Mouse (Mus musculus): ENCODE results near the gene Atp1b3. TPM values are rescaled to one million over a fixed set of nuclear protein-coding genes. Genes with fewer than 3 reads are reported as not detected.

Gene Atp1b3
- polyA plus RNA-seq, 1 experiment from 2014 or later = 143 TPM

- 69% methylated on average over 3 of the region's 3 CpGs for WGBS
- H3K4me1 ChIP-seq (replicated peaks; ENCODE audit: control insufficient read depth, insufficient read depth) = no peaks in the 10 kb centered on the region
- ATAC-seq (ENCODE audit: low FRiP score, low TSS enrichment) = no peak
Observed at GRCm38 (mm10) chr9:96375819-96376218, 11.6 kb upstream of the Atp1b3 start.

DNA sequence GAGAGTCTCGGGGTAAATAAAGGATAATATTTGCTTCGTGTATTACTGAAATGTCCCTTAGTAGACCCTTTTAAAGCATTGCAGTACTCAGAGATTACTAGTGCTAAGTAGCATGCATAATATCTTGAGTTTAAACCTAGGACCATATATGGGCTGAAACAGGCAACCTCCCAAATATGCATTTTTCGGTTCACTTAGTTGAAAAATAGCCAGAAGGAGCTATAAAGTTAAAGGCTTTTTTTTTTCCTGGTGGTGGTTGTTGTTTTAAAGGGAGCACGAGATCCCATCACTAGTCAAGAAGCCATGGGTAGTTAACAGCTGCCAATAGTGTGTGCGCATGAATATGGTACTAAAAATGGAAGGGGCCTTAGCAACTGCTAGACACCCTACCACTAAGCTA is 6.8 kb upstream of the Atp1b3 start:
- WGBS = 56% methylated on average over 5 of the region's 5 CpGs
- no peak overlapping the region for H3K27ac ChIP-seq (replicated peaks)
- H3K4me3 ChIP-seq (ENCODE audit: low read depth, low read length) = no peak overlapping the region
- no peak overlapping the region for H3K4me2 ChIP-seq (replicated peaks; ENCODE audit: low read depth)
- no peak for ATAC-seq (ENCODE audit: low FRiP score, low TSS enrichment)
- no peak overlapping the region for H3K9ac ChIP-seq (ENCODE audit: low read length)
- H3K4me1 ChIP-seq (replicated peaks; ENCODE audit: control insufficient read depth, insufficient read depth) = no peaks in the 10 kb centered on the region
- no peaks in the 10 kb centered on the region for H3K9me3 ChIP-seq (ENCODE audit: control insufficient read depth, low read length)
- no peaks in the 10 kb centered on the region for H3K36me3 ChIP-seq (ENCODE audit: control insufficient read depth, insufficient read depth, low read length)
- H3K27me3 ChIP-seq (ENCODE audit: control insufficient read depth, insufficient read depth, low read length) = no peaks in the 10 kb centered on the region
- no peak for TF ChIP-seq CTCF (IDR thresholded peaks at IDR 0.05; ENCODE audit: low read depth)
- no peak for TF ChIP-seq EP300 (optimal IDR thresholded peaks at IDR 0.05)
- DNase-seq (ENCODE audit: low spot score) = no peak

More at GRCm38 (mm10) chr9:96375819-96376218, 11.6 kb upstream of the Atp1b3 start:
- H3K4me2 ChIP-seq (replicated peaks; ENCODE audit: low read depth) = no peak overlapping the region
- DNase-seq (ENCODE audit: low spot score) = no peak
- no peak overlapping the region for H3K27ac ChIP-seq (replicated peaks)
- H3K36me3 ChIP-seq (ENCODE audit: control insufficient read depth, insufficient read depth, low read length) = no peaks in the 10 kb centered on the region
- no peaks in the 10 kb centered on the region for H3K27me3 ChIP-seq (ENCODE audit: control insufficient read depth, insufficient read depth, low read length)
- H3K4me3 ChIP-seq (ENCODE audit: low read depth, low read length) = no peak overlapping the region
- no peaks in the 10 kb centered on the region for H3K9me3 ChIP-seq (ENCODE audit: control insufficient read depth, low read length)
- no peak overlapping the region for H3K9ac ChIP-seq (ENCODE audit: low read length)
- TF ChIP-seq EP300 (optimal IDR thresholded peaks at IDR 0.05) = no peak
- no peak for TF ChIP-seq CTCF (IDR thresholded peaks at IDR 0.05; ENCODE audit: low read depth)

- Histone ChIP-seq H3K27ac (replicated peaks) (no peak overlapping the region), H3K36me3 (ENCODE audit: control insufficient read depth, insufficient read depth, low read length) (no peaks in the 10 kb centered on the region), H3K4me1 (replicated peaks; ENCODE audit: control insufficient read depth, insufficient read depth) (no peaks in the 10 kb centered on the region), H3K4me3 (ENCODE audit: low read depth, low read length) (no peak overlapping the region), H3K4me2 (replicated peaks; ENCODE audit: low read depth) (no peak overlapping the region), H3K9ac (ENCODE audit: low read length) (no peak overlapping the region), H3K27me3 (ENCODE audit: control insufficient read depth, insufficient read depth, low read length) (no peaks in the 10 kb centered on the region), H3K9me3 (ENCODE audit: control insufficient read depth, low read length) (no peaks in the 10 kb centered on the region)
- DNase-seq (ENCODE audit: low spot score) = no peak
- no peak for ATAC-seq (ENCODE audit: low FRiP score, low TSS enrichment)
- 55% methylated on average over 5 of the region's 5 CpGs for WGBS
- TF ChIP-seq CTCF (IDR thresholded peaks at IDR 0.05; ENCODE audit: low read depth) (no peak), EP300 (optimal IDR thresholded peaks at IDR 0.05) (no peak)
Observed at GRCm38 (mm10) chr9:96369654-96370384, 5.6 kb upstream of the Atp1b3 start.

DNA sequence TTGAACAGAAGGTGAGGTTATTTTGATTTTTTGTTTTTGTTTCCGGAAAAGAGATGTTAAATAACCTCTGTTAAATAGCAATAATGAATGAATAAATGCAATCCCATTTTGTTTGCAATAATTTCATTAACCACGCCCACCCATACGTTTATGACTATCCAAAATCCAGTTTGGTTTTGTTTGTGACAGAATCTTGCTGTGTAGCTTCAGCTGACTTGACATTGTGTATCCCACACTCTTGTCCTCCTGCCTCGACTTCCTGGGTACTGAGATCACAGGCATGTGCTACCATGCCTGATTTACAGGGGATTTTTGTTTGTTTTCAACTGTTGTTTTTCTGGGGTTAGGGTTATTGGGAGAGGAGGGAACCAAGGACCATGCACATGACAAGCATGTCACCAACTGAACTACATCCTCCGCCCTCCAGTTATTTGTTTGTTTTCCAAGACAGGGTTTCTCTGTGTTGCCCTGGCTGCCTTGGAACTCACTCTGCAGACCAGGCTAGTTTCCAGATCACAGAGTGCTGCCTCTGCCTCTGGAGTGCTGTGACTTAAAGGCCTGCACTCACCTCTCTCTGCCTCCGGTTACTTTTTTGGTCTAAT is 1.1 kb upstream of the Atp1b3 start:
- H3K4me2 ChIP-seq (replicated peaks; ENCODE audit: low read depth) = 0 out of 2 replicates have a peak overlapping the region, but pooled peaks have one; percentile 5
- DNase-seq (ENCODE audit: low spot score) (no peak), ATAC-seq (ENCODE audit: low FRiP score, low TSS enrichment) (no peak)
- H3K9me3 ChIP-seq (ENCODE audit: control insufficient read depth, low read length) = no peaks in the 10 kb centered on the region
- H3K4me3 ChIP-seq (ENCODE audit: low read depth, low read length) = no peak overlapping the region
- H3K36me3 ChIP-seq (ENCODE audit: control insufficient read depth, insufficient read depth, low read length) = no peaks in the 10 kb centered on the region
- no peak overlapping the region for H3K27ac ChIP-seq (replicated peaks)
- H3K4me1 ChIP-seq (replicated peaks; ENCODE audit: control insufficient read depth, insufficient read depth) = peaks cover 4% of the 10 kb centered on the region; the same call in 1 of the 2 replicates
- 59% methylated on average over 6 of the region's 6 CpGs for WGBS
- no peaks in the 10 kb centered on the region for H3K27me3 ChIP-seq (ENCODE audit: control insufficient read depth, insufficient read depth, low read length)
- TF ChIP-seq CTCF (IDR thresholded peaks at IDR 0.05; ENCODE audit: low read depth) (no peak), EP300 (optimal IDR thresholded peaks at IDR 0.05) (no peak)
- no peak overlapping the region for H3K9ac ChIP-seq (ENCODE audit: low read length)

GRCm38 (mm10) chr9:96363581-96364140 is 581 bp downstream of the Atp1b3 start:
- peaks cover 4% of the 10 kb centered on the region; the same call in 1 of the 2 replicates for H3K4me1 ChIP-seq (replicated peaks; ENCODE audit: control insufficient read depth, insufficient read depth)
- H3K27ac ChIP-seq (replicated peaks) = peak overlapping the region; percentile 96
- H3K9me3 ChIP-seq (ENCODE audit: control insufficient read depth, low read length) = no peaks in the 10 kb centered on the region
- no peaks in the 10 kb centered on the region for H3K36me3 ChIP-seq (ENCODE audit: control insufficient read depth, insufficient read depth, low read length)
- no peak for TF ChIP-seq EP300 (optimal IDR thresholded peaks at IDR 0.05)
- no peak for TF ChIP-seq CTCF (IDR thresholded peaks at IDR 0.05; ENCODE audit: low read depth)
- WGBS = under 1% methylated on average over 59 of the region's 64 CpGs
- H3K4me2 ChIP-seq (replicated peaks; ENCODE audit: low read depth) = peak overlapping the region; percentile 67
- no peaks in the 10 kb centered on the region for H3K27me3 ChIP-seq (ENCODE audit: control insufficient read depth, insufficient read depth, low read length)
- H3K9ac ChIP-seq (ENCODE audit: low read length) = peak overlapping the region; percentile 83
- DNase-seq (ENCODE audit: low spot score) (peak; percentile 83), ATAC-seq (ENCODE audit: low FRiP score, low TSS enrichment) (peak; percentile 80)
- peak overlapping the region; percentile 82 for H3K4me3 ChIP-seq (ENCODE audit: low read depth, low read length)

GRCm38 (mm10) chr9:96360056-96360455 is 4.2 kb downstream of the Atp1b3 start:
- Histone ChIP-seq H3K9me3 (ENCODE audit: control insufficient read depth, low read length) (no peaks in the 10 kb centered on the region), H3K36me3 (ENCODE audit: control insufficient read depth, insufficient read depth, low read length) (no peaks in the 10 kb centered on the region), H3K27me3 (ENCODE audit: control insufficient read depth, insufficient read depth, low read length) (no peaks in the 10 kb centered on the region), H3K4me1 (replicated peaks; ENCODE audit: control insufficient read depth, insufficient read depth) (peaks cover 4% of the 10 kb centered on the region; the same call in 1 of the 2 replicates), H3K4me3 (ENCODE audit: low read depth, low read length) (no peak overlapping the region), H3K9ac (ENCODE audit: low read length) (no peak overlapping the region), H3K27ac (replicated peaks) (no peak overlapping the region), H3K4me2 (replicated peaks; ENCODE audit: low read depth) (no peak overlapping the region)
- ATAC-seq (ENCODE audit: low FRiP score, low TSS enrichment) = no peak
- no peak for DNase-seq (ENCODE audit: low spot score)
- 82% methylated on average over 3 of the region's 3 CpGs for WGBS
- TF ChIP-seq EP300 (optimal IDR thresholded peaks at IDR 0.05) (no peak), CTCF (IDR thresholded peaks at IDR 0.05; ENCODE audit: low read depth) (no peak)

All from stomach, postnatal 0 days (tissue).